Mouse (Mus musculus): ENCODE measurements around the gene Gm45844. TPM values are rescaled to one million over a fixed set of nuclear protein-coding genes. Genes with fewer than 3 reads are reported as not detected.

Gm45844 gene
- total RNA-seq, 2 experiments from 2014 or later = 11.4 to 12.1 TPM

DNA sequence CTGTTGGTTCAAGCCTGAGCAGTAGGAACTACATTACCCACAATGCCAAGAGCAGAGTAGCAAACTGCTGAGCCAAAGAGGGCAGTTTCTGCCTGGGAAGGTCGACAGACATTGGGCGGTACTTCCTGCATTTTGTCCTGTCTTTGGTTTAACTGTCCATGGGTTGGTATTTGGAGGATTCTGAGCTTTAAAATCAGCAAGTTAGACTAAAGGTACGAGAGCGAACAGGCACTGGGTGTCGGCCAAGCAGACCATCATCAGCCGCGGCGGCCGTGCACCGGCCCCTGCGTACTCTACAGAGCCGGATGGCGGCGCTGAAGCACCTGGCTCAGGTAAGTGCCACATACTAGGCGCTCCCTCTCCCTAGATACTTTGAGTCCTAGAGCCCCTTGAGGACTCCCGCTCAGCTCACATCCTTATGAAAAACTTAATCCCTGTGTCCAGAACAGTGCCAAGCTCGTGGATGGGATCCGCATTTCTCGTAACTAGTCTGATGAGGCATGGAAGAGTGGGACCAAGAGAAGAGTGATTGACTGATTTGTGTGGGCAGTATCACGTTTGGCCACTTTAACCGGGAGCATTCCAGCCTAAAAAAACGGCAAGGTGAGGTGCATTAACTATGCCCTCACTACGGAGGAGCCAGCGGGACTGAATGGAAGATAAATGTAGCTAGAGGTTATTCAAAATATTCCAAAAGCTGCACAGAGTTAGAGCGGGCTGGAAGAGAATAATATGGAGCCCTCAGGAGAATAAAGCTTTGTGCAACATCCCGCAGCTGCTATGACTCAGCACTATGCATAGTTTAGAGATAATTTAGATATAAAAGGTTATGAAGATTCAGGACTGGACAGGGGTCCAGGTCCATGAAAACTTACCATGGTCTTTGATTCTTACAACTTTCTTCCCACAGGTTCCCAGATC, 106.6 kb downstream of the Gm45844 start, which contains the start of gene Zfp418:
Zfp418 (plus strand) TSS at position 104 of the 921 bp plus-strand sequence.
- peak within 1 kb of the TSS; percentile 86 for H3K4me3 ChIP-seq
- intact Hi-C loops (cut with DNase I) = loop anchor here (1.0 to 10.0 kb wide), 4 partner anchors 34 to 227 kb away; partner anchors contain the start of genes Zfp773 and Zfp954

More for the DNA sequence above, 106.6 kb downstream of the Gm45844 start, which contains the start of gene Zfp418:
- no peak; the same call in none of the 2 replicates for TF ChIP-seq CTCF (IDR thresholded peaks at IDR 0.05)
- peak; percentile 55 to 59 for DNase-seq (ENCODE audit: extremely low spot score in 1 of 2, low spot score in 2 of 2)
- peak within 1 kb of the TSS; percentile 72 for H3K27ac ChIP-seq

Small RNA genes within 50 kb of the gene (microRNA-seq; reads per million reads assigned to microRNA genes)
- 17.9 to 20.2 reads per million in 2 experiments for gene Mir5620

Other genes starting within 250 kb of the Gm45844 start
- 10 to 100 TPM; 14.7 to 15.5 TPM for gene Zfp954, start 156.8 kb downstream of the Gm45844 start, total RNA-seq (2021)
- 1 to 10 TPM; 2.3 to 2.5 TPM for gene Zfp773, start 141.5 kb downstream of the Gm45844 start, total RNA-seq (2021)
- gene Zfp418, start 107.0 kb downstream of the Gm45844 start, total RNA-seq (2021) = 1 to 10 TPM; 7.4 to 8.3 TPM
- gene Zfp772, start 68.3 kb downstream of the Gm45844 start, total RNA-seq (2021) = 1 to 10 TPM; 8.4 to 9.0 TPM
- gene Vmn2r29, start 31.0 kb downstream of the Gm45844 start, total RNA-seq (2021) = 1 to 10 TPM; 2.1 to 2.2 TPM
- gene Clcn4, start 22.6 kb upstream of the Gm45844 start, total RNA-seq (2021) = 100 to 1,000 TPM; 131 to 137 TPM
- under 1 TPM in 1 of 2 experiments, not detected in 1; 0.18 TPM for gene Vmn2r30, start 59.3 kb upstream of the Gm45844 start, total RNA-seq (2021)
- gene Gm45783, start 96.3 kb upstream of the Gm45844 start, total RNA-seq (2021) = not detected
- not detected for gene Vmn2r31, start 121.4 kb upstream of the Gm45844 start, total RNA-seq (2021)
- not detected for gene Vmn2r32, start 201.7 kb upstream of the Gm45844 start, total RNA-seq (2021)

Measured in left cerebral cortex, adult 2 months (tissue).